Mouse (Mus musculus) brain, embryonic 18.5 days (tissue): ENCODE measurements around the gene Tns3.

Source experiments
- DNase-seq: peaks from one replicate; pipeline ENCODE4 v3.0.0-alpha.2; 2012; ENCODE audit warnings: low read depth, low spot score

Gene Tns3

GRCm38 (mm10) chr11:8530506-8530905, 133.8 kb downstream of the Tns3 start:
- no peak for DNase-seq

DNA sequence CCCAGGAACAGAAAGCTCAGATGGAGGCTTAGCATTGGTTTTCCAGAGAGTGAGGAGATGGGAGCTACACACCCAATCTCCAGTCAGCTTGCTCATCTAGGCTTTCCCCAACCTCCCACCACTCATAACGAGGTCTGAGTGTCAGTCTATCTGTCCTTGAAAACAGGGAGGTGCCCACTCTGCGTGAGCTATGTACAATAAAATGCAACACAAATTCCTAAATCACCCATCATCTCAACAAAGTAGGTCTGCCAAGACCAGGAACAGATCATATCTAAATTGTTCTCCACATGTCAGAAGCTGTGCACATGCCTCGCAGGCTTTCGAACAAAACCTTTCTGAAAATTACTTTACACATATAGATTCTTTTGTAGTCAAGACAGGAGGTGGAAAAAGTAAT, 134.3 kb downstream of the Tns3 start:
- no peak for DNase-seq

- no peak for DNase-seq
These were observed 138.7 kb downstream of the Tns3 start for GRCm38 (mm10) chr11:8525463-8526145.

DNA sequence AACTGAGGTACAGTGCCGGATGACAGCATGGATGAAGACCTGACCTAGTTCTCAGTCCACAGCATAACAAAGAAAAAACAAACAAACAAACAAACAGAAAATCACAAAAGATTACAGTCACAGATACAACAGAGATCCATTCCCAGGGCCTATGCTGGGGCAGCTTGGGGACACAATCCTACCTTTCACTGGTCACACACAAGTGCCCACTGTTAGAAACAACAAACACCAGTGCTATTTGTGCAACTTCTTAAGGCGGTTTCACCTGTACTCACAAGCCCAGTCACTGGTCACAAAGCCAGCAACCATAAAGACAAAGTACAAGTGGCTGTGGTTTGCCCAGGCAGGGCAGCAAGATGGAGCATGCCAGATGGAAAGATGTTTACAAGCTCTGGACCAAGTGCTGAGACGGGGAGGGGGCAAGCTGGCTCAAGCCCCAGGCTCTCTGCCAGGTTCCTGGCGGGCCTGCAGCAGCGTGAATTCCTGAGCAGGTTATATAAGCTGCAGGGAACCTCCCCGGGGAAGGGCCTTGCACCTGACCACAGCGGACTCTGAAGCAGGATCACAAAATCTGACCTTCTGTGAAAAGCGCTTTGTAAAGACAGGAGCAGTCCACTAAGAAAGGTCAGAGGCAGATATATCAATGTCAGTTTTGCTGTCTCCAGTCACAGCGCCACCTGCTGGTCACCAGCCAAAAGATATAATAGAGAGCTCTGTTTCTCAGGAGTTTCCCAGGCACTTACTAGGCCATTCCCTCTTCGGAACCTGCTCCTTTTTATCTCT, 140.8 kb downstream of the Tns3 start:
- DNase-seq = no peak

DNA sequence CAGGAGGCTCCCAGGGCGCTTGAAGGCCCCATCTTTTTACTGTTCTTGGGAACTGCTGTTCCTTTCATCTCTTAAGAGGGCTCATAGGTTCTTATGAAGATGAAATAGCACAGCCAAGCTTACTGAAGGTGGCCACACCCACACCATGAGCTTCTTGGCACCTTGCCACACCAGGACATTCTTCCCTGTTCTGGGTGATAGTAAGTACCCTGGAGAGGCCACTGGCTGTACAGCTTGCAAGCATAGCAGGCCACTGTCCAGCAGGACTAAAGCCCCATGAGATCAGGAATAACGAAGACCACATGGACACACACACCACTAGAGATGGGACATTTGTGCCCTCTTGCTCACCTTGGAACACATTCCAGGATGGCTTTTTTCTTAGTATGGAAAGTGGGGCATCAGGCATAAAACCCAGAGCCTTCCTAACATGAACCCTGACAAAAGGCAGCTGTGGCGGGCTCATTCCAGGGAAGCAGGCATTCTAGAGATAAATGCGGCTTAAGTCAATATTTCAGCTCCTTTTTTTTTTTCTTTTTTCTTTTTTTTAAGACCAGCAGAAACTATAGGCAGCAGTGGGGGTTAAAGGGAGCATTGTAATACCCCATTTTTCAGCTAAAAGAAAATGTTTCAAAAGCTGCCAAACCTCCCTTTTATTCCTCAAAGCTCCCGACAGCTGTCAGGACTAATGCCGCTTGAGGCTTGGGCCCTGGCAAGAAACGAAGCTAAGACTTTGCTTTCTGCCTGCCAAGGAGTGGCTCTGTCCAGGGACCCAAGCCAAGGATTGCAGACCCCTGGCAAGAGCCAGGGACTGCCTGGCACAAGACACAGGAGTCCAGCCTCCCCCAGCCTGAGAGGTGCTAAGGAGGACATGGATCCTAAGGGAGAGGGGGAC, 150.7 kb downstream of the Tns3 start:
- DNase-seq = no peak

DNA sequence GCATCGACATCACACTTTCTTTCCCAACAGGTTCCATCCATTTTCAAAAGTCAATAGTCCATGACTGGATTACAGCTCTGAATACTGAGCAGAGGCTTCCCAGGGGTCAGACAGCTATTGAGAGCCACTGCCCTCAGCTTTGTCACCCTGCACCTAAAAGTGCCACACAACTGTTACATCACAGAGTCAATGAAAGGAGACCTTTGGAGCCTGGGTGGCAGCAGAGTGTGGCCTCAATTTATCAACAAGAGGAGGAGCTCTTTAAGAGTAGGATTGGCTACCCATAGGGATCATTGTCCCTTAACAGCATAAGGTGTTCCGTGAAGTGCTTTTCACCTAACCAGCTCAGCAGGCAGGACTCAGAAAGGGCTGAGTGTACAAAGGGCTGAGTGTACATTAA, 154.0 kb downstream of the Tns3 start:
- no peak for DNase-seq

GRCm38 (mm10) chr11:8509614-8510013, 154.7 kb downstream of the Tns3 start:
- DNase-seq = no peak

DNA sequence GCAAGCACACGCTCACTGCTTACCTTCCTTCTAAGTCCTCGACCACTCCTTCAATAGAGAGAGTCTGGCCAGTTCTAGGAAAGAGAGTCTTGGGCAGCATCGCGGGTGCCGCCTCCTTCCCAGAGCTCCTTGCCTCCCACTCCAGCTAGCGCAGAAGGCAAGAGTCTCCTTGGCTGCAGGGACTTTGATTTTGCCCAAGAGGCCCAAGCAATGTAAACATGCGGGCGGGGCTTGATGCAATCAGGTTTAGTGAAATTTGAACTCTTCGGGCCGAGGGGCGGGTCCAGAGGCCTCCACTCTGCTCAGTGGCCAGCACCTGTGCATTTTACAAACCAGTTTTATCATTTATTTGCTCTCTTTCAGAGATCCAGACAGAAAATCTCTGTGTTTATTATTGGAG, 160.6 kb downstream of the Tns3 start:
- DNase-seq = no peak

DNA sequence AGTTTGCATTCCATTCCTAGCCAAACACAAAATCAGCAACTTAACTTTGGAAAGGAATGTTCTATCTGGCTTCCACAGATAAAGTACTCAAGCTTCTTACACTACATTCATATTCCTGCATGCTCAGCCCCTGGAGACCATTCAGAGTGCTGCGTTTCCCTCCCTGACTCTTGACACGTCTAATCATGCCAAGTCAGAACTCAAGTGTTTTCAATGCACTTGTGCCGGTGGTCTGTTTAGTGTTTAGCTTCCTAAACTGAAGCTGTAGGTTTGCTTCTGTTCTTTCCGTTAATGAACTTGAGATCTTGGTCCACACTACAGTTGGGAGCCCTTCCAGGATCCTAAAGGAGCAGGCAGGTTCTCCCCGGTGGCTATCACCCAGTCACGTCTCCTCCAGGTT, 163.5 kb downstream of the Tns3 start:
- no peak for DNase-seq

GRCm38 (mm10) chr11:8497136-8497535, 167.2 kb downstream of the Tns3 start:
- no peak for DNase-seq

GRCm38 (mm10) chr11:8496686-8497085, 167.6 kb downstream of the Tns3 start:
- DNase-seq = no peak

DNA sequence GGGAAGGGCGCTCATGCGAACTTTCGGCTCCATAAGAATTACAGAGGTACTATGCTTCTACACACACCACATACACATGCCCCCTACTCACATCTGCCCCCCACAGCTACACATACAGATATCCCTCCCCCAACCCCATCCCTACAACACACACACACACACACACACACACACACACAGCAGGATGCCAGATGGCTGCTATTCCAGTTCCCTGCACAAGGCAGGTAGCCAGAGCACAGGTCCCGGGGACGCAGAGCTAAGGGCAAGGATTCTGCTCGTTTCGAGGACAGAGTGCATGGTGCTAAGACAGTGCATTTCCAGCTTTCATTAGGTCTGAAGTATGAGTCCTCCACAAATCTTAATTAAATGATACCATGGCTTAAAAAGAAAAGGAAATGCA, 168.5 kb downstream of the Tns3 start:
- DNase-seq = no peak

DNA sequence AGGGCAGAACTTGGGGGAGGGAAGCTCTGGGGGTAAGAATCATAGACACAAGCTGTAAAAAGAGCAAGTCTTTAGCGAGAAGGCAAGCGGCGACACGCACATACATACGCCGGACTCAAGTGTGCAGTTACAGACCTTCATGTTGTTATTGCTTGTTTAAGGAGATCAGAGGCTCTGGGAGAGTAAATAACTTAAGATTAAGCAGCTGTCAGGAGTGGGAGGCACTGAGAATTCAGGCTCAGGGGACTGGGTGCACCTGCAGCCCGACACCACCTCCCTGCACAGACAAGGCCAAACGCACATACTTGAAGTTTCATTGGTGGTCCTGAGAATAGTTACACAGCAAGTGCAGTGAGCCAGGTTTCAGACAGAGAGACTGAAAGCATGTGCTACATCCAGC, 169.3 kb downstream of the Tns3 start:
- DNase-seq = no peak

DNA sequence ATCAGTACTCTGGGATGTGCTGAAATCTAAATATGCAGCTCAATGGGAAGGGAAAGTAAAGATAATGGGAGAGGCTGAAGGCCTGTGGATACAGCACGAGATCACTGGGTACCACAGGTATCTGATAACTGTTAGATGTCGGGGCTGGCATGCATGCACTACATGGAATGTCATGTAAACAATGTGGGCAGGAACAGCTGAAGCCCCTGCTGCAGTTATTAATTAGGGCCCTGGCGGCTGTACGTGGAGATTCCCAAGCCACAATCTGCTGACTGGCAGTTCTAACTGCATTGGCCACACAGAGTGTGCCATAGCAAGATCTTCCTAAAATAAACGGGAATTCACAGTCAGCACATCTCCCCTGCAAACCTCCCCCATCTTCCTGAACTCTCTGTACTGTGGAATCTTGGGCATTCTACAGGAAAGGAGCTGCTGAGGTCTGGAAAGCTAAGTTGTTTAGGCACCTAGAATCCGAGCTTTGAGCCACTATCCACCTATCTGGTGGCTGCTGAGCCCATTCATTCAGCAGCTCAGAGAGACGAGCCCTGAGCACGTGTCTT, 170.3 kb downstream of the Tns3 start:
- DNase-seq = no peak

DNA sequence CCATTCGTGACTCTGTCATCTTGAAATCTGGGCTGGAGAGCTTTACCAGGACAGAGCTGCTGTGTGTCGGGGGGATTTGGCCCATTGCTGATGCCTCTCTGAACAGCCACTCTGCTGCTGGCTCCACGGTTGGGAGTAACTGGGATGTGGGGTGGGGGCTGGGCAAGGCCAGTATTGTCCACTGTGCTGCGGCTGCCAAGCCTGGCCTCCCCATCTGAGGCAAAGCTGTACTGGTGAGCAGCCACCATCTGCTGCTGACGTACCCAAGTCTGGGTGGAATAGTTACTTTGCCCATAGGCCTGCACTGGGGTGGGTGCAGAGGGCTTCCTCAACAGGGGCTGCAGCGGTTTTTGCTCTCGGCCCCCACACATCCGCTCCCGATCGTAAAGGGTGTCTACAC, 172.0 kb downstream of the Tns3 start:
- DNase-seq = no peak

DNA sequence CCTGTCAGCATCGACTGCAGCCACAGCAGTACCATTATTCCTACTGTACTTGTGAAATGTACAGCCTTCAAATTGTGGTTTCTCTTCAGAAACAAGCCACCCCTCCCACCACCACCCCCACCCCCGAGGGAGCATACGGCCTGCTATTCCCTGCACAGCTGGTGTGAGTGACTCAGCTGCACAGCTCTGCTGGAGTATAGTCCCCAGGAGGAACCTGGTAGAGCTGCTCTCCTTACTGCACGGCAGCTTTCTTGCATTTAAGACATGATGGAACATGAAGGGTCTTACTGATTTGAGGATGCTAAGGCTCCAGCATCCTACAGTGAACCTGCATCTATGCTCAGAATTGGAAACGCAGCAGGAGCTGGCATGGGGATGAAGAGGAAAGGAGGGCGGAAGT, 176.1 kb downstream of the Tns3 start:
- DNase-seq = no peak

GRCm38 (mm10) chr11:8486552-8486951, 177.8 kb downstream of the Tns3 start:
- no peak for DNase-seq

DNA sequence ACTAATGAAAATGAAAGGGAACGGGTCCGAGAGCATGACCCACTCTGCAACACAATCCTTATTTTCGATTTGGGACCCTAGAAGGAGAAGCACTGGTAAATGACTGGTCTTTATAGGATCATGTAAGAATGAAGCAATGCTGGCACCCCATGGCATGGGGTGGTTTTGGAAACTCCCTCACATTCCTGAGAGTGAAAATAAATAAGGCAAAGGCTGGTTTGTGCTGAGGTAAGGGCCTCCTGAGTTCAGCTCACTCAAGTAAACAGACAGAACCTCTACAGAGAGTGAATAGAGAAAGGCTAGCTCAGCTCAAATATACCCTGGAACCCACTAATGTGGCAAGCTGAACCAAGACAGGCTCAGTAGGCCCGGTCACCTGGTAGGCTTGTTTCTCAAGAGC, 179.8 kb downstream of the Tns3 start:
- no peak for DNase-seq

GRCm38 (mm10) chr11:8482721-8483120, 181.6 kb downstream of the Tns3 start:
- no peak for DNase-seq

GRCm38 (mm10) chr11:8481962-8482361, 182.4 kb downstream of the Tns3 start:
- DNase-seq = no peak

DNA sequence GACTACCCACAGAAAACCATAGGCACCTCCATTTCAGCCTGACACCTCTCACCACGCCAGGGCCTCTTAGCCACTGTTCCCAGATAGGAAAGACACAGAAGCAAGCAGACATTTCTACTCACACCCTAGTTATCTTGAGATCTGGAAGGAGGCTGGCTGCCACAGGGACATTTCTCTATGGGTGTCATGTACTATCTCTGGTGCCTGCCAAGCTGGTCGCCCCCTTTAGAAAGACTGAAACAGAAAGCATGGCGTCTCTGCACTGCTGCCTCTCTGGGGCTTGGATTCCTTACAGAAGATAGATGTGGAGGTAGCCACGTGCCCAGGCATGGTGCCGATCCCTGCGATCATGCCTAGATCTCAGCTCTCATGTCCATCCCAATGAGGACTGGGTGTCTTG, 182.8 kb downstream of the Tns3 start:
- DNase-seq = no peak

GRCm38 (mm10) chr11:8479858-8480257, 184.5 kb downstream of the Tns3 start:
- no peak for DNase-seq
